Mouse (Mus musculus): ENCODE data around the gene Henmt1. TPM values are rescaled to one million over a fixed set of nuclear protein-coding genes. Genes with fewer than 3 reads are reported as not detected.

Gene Henmt1
- total and polyA plus RNA-seq, 3 experiments, result 0.08 TPM; not detected in 2

- H3K79me2 ChIP-seq (ENCODE audit: control insufficient read depth, insufficient read depth, low read length, poor library complexity), result peaks cover 35% of the 10 kb centered on the region
- peak; percentile 98 for DNase-seq (ENCODE audit: low read depth, low spot score)
- peak within 1 kb of the TSS; percentile 98 for H3K27ac ChIP-seq (ENCODE audit: control insufficient read depth, low read depth, low read length)
- H3K9me3 ChIP-seq (replicated peaks; ENCODE audit: insufficient read depth, low read length), result no peaks in the 10 kb centered on the region
- H3K36me3 ChIP-seq (ENCODE audit: control insufficient read depth in 1 of 2, insufficient read depth in 2 of 2, low read length in 2 of 2), result peaks cover 26 to 31% of the 10 kb centered on the region in 2 experiments
- H3K4me3 ChIP-seq (ENCODE audit: control insufficient read depth in 1 of 2, insufficient read depth in 1 of 2, low read depth in 2 of 2, low read length in 2 of 2), result peak within 1 kb of the TSS; percentile 64 to 99
- H3K4me1 ChIP-seq (ENCODE audit: control insufficient read depth in 1 of 2, insufficient read depth in 2 of 2, low read length in 2 of 2), result peaks cover 3 to 13% of the 10 kb centered on the region in 2 experiments; a peak in 3 of 4 replicates
- peak within 1 kb of the TSS; percentile 96 for H3K9ac ChIP-seq (ENCODE audit: control insufficient read depth, low read depth, low read length, poor library complexity, severe bottlenecking)
- H3K27me3 ChIP-seq (ENCODE audit: control insufficient read depth in 1 of 2, insufficient read depth in 2 of 2, low read length in 2 of 2), result no peaks in the 10 kb centered on the region
- TF ChIP-seq JUND (IDR thresholded peaks at IDR 0.05; ENCODE audit: low read depth, low read length) (no peak), CHD1 (IDR thresholded peaks at IDR 0.05; ENCODE audit: low read depth, low read length) (peak; percentile 96; the same call in 1 of the 2 replicates), EP300 (IDR thresholded peaks at IDR 0.05; ENCODE audit: low read depth in 1 of 2, low read length in 2 of 2) (peak in 1 of 2 experiments; percentile 54; a peak in 2 of 4 replicates), ZC3H11A (IDR thresholded peaks at IDR 0.05; ENCODE audit: low read depth, low read length) (no peak), USF2 (IDR thresholded peaks at IDR 0.05; ENCODE audit: borderline replicate concordance in 1 of 2, insufficient read depth in 1 of 2, low read depth in 1 of 2, low read length in 2 of 2) (no peak), E2F4 (IDR thresholded peaks at IDR 0.05; ENCODE audit: borderline replicate concordance, low read depth, low read length) (peak; percentile 74; the same call in 1 of the 2 replicates), ETS1 (IDR thresholded peaks at IDR 0.05; ENCODE audit: low read depth, low read length) (no peak; the same call in 1 of the 2 replicates), SMC3 (IDR thresholded peaks at IDR 0.05; ENCODE audit: low read depth, low read length) (no peak), CTCF (IDR thresholded peaks at IDR 0.05 in 2 of 3, conservative IDR thresholded peaks at IDR 0.05 in 1 of 3; ENCODE audit: control insufficient read depth in 1 of 3, insufficient read depth in 1 of 3, low read depth in 2 of 3, low read length in 3 of 3, poor library complexity in 1 of 3, severe bottlenecking in 1 of 3) (no peak), MAX (IDR thresholded peaks at IDR 0.05; ENCODE audit: low read length) (peak; percentile 82), GABPA (IDR thresholded peaks at IDR 0.05; ENCODE audit: low read depth, low read length) (0 out of 2 replicates have a peak, but pooled peaks have one; percentile 37), HCFC1 (IDR thresholded peaks at IDR 0.05; ENCODE audit: low read depth, low read length) (peak; percentile 91), GATA1 (IDR thresholded peaks at IDR 0.05; ENCODE audit: low read depth, low read length) (no peak), RAD21 (IDR thresholded peaks at IDR 0.05; ENCODE audit: low read depth, low read length) (no peak), ZNF384 (IDR thresholded peaks at IDR 0.05; ENCODE audit: low read depth, low read length) (peak; percentile 68), MEF2A (IDR thresholded peaks at IDR 0.05; ENCODE audit: extremely low read depth, insufficient replicate concordance, low read depth, low read length, poor library complexity, severe bottlenecking) (peak; percentile 37; the same call in 1 of the 2 replicates), POLR2AphosphoS5 (IDR thresholded peaks at IDR 0.05; ENCODE audit: borderline replicate concordance, low read depth, low read length) (no peak), MYC (IDR thresholded peaks at IDR 0.05; ENCODE audit: low read depth, low read length) (peak; percentile 80), MAFK (IDR thresholded peaks at IDR 0.05; ENCODE audit: borderline replicate concordance, low read depth, low read length) (no peak), NELFE (IDR thresholded peaks at IDR 0.05; ENCODE audit: low read depth, low read length) (peak; percentile 98), POLR2AphosphoS2 (IDR thresholded peaks at IDR 0.05; ENCODE audit: low read length) (peak; percentile 97), NRF1 (IDR thresholded peaks at IDR 0.05; ENCODE audit: insufficient read depth, low read depth, low read length, poor library complexity, severe bottlenecking) (peak; percentile 83), ELF1 (IDR thresholded peaks at IDR 0.05; ENCODE audit: low read depth, low read length) (peak; percentile 99), SIN3A (IDR thresholded peaks at IDR 0.05; ENCODE audit: low read length) (peak; percentile 94), UBTF (IDR thresholded peaks at IDR 0.05; ENCODE audit: borderline replicate concordance, insufficient read depth, low read depth, low read length) (no peak), MXI1 (IDR thresholded peaks at IDR 0.05; ENCODE audit: low read depth, low read length) (peak; percentile 67), POLR2A (IDR thresholded peaks at IDR 0.05; ENCODE audit: control insufficient read depth in 1 of 2, insufficient read depth in 1 of 2, low read depth in 1 of 2, low read length in 2 of 2, poor library complexity in 1 of 2) (peak; percentile 94 to 99), BHLHE40 (IDR thresholded peaks at IDR 0.05; ENCODE audit: borderline replicate concordance, low read depth, low read length) (peak; percentile 46; the same call in 1 of the 2 replicates), ZMIZ1 (IDR thresholded peaks at IDR 0.05; ENCODE audit: low read depth, low read length) (peak; percentile 95), MYB (IDR thresholded peaks at IDR 0.05; ENCODE audit: low read depth, low read length) (peak; percentile 50), TCF12 (IDR thresholded peaks at IDR 0.05; ENCODE audit: low read depth, low read length) (peak; percentile 69), KAT2A (conservative IDR thresholded peaks at IDR 0.05; ENCODE audit: low read depth, low read length) (peak; percentile 74), TAL1 (IDR thresholded peaks at IDR 0.05; ENCODE audit: low read length) (no peak), USF1 (IDR thresholded peaks at IDR 0.05; ENCODE audit: low read depth, low read length) (peak; percentile 29; the same call in 1 of the 2 replicates)
Observed at GRCm38 (mm10) chr3:108911548-108912413, 27.9 kb upstream of the Henmt1 start, which contains the start of gene Prpf38b. Gene Prpf38b, minus strand, starts transcription at chr3:108911727.
